Comparison of ENCODE assay signal across 8 mouse cellular contexts in the genomic region with DNA sequence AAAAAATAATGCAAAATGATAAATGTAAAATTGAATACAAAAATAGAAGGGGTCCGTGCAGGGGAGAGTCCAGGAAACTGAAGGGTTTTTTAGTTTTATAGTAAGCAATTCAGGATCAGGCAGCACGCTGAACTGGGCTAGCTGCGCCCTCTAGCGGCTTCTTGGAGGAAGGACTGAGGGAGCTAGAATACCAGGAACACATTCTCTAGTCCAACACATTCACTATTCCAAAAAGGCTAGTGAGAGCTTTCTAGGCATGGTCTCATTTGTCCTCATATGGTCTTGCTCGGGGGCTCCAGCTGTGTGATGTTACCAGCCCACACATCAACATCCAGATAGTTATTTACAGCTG. TPM values are rescaled to one million over a fixed set of nuclear protein-coding genes. Genes with fewer than 3 reads are reported as not detected.
DNase-seq lines count a peak whose midpoint lies in the region.

No protein-coding gene starts in this region.

- intact Hi-C loops in heart, postnatal 14 days (cut with DNase I): no loop called here

- DNase-seq in CD4-positive, CD25-positive, alpha-beta regulatory T cell, adult 2 months (ENCODE audit: low read depth, low spot score): peak; percentile 74
- DNase-seq in NIH3T3 (ENCODE audit: low read depth): peak; percentile 82
- DNase-seq in cerebellum, postnatal 36 days: peak; percentile 45 to 49
- peak; percentile 52 to 72 for DNase-seq in heart, postnatal 14 days
- peak; percentile 28 for DNase-seq in layer of hippocampus, adult 9-11 months
- DNase-seq in lung, postnatal 14 days: peak; percentile 62
- peak; percentile 67 to 73 for DNase-seq in right cerebral cortex, adult 2 months (ENCODE audit: low spot score in 2 of 2)
- DNase-seq in Muller cell, postnatal 12 days (ENCODE audit: inconsistent ontology term): no peak

RNA-seq across cellular contexts. Expression of a gene that starts 12.5 kb away (rescaled TPM):
- 10 to 100 TPM; 15.2 to 16.0 TPM for total RNA-seq in heart, postnatal 14 days (2021)

RNA-seq across cellular contexts. Expression of a gene that starts 52.8 kb away (rescaled TPM):
- 10 to 100 TPM; 56.5 to 56.6 TPM for total RNA-seq in heart, postnatal 14 days (2021)
